Mouse (Mus musculus): ENCODE data around the gene Btn2a2. TPM values are rescaled to one million over a fixed set of nuclear protein-coding genes. Genes with fewer than 3 reads are reported as not detected.

Btn2a2 gene
- polyA plus RNA-seq, 1 experiment from 2014 or later: 0.40 TPM

- peak; percentile 72 for ATAC-seq (ENCODE audit: low read depth)
- H3K27me3 ChIP-seq (replicated peaks; ENCODE audit: control insufficient read depth, insufficient read depth, low read length): no peaks in the 10 kb centered on the region
- H3K9me3 ChIP-seq (ENCODE audit: control insufficient read depth, low read length): no peaks in the 10 kb centered on the region
- H3K4me3 ChIP-seq (ENCODE audit: low read depth, low read length): peak overlapping the region; percentile 59
- DNase-seq (ENCODE audit: low spot score): peak; percentile 79
- H3K9ac ChIP-seq (ENCODE audit: low read depth, low read length): peak overlapping the region; percentile 62
- peak overlapping the region; percentile 95 for H3K4me2 ChIP-seq (ENCODE audit: low read depth, low read length)
- WGBS: under 1% methylated on average over 19 of the region's 19 CpGs
- no peaks in the 10 kb centered on the region for H3K36me3 ChIP-seq (ENCODE audit: control insufficient read depth, insufficient read depth, low read length)
- H3K4me1 ChIP-seq (ENCODE audit: control insufficient read depth, insufficient read depth, low read length): no peaks in the 10 kb centered on the region
- H3K27ac ChIP-seq (replicated peaks; ENCODE audit: low read depth, low read length): peak overlapping the region; percentile 81
These were observed 28.4 kb upstream of the Btn2a2 start for GRCm38 (mm10) chr13:23516822-23517602.

DNA sequence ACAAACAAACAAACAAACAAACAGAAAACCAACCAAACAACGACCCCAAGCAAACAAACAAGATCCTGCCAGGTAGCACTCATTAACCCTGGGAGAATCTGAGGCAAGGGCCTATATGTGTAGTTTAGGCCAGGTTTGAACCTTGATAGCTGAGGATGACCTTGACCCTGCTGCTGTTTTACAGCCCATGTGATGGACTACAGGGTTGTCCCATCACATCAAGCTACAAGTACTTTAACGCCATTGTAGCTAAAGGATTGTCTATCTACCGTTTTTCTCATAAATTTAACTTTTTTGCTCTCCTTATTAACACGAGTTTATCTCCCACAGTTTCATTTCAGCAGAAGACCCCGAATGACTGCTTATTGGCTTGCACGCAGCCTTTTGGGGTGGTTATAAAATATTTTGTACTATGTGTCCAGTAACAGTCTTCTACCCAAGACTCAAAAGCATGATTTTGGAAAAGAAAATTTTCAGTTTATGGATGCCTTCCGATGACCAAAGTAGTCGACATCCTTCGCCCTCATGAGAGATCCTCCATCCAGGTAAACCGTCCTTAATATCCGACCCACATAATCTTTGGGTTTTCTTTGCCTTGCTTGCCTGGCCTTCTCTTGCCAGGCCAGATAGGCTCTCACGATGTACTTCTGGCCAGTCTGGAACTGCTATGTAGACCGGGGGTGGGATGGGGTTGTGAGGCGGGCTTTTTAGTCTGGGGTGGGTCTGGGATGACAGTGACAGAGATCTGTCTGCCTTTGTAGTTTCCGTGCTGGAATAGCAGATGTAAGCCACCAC lies 27.4 kb upstream of the Btn2a2 start:
- 50% methylated on average over 15 of the region's 15 CpGs for WGBS
- H3K4me2 ChIP-seq (ENCODE audit: low read depth, low read length): peak overlapping the region; percentile 59
- no peak for DNase-seq (ENCODE audit: low spot score)
- no peaks in the 10 kb centered on the region for H3K27me3 ChIP-seq (replicated peaks; ENCODE audit: control insufficient read depth, insufficient read depth, low read length)
- H3K9ac ChIP-seq (ENCODE audit: low read depth, low read length): peak overlapping the region; percentile 48; the same call in 1 of the 2 replicates
- no peak overlapping the region for H3K27ac ChIP-seq (replicated peaks; ENCODE audit: low read depth, low read length)
- ATAC-seq (ENCODE audit: low read depth): no peak
- H3K4me3 ChIP-seq (ENCODE audit: low read depth, low read length): peak overlapping the region; percentile 59
- no peaks in the 10 kb centered on the region for H3K4me1 ChIP-seq (ENCODE audit: control insufficient read depth, insufficient read depth, low read length)
- no peaks in the 10 kb centered on the region for H3K36me3 ChIP-seq (ENCODE audit: control insufficient read depth, insufficient read depth, low read length)
- no peaks in the 10 kb centered on the region for H3K9me3 ChIP-seq (ENCODE audit: control insufficient read depth, low read length)

DNA sequence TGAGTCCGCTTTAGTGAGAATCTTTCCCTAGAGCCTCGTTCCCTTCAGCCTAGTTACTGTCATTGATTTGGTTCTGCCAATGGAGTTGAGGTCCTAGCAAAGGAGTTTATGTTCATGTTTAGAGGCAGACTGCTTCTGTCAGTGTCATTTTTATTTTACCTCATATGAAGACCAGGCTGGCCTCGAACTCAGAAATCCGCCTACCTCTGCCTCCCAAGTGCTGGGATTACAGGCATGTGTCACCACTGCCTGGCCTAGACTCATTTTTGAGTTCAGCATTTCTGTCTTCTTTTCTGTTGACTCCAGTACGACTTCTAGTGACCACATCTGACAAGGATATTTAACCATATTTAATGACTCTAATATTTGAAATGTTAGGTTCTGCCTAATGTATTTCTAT lies 26.6 kb upstream of the Btn2a2 start:
- DNase-seq (ENCODE audit: low spot score): no peak
- Histone ChIP-seq H3K27me3 (replicated peaks; ENCODE audit: control insufficient read depth, insufficient read depth, low read length) (no peaks in the 10 kb centered on the region), H3K4me2 (ENCODE audit: low read depth, low read length) (no peak overlapping the region), H3K4me3 (ENCODE audit: low read depth, low read length) (no peak overlapping the region), H3K9ac (ENCODE audit: low read depth, low read length) (no peak overlapping the region), H3K36me3 (ENCODE audit: control insufficient read depth, insufficient read depth, low read length) (no peaks in the 10 kb centered on the region), H3K9me3 (ENCODE audit: control insufficient read depth, low read length) (no peaks in the 10 kb centered on the region), H3K27ac (replicated peaks; ENCODE audit: low read depth, low read length) (no peak overlapping the region), H3K4me1 (ENCODE audit: control insufficient read depth, insufficient read depth, low read length) (no peaks in the 10 kb centered on the region)
- 70% methylated on average over 5 of the region's 5 CpGs for WGBS
- ATAC-seq (ENCODE audit: low read depth): no peak

DNA sequence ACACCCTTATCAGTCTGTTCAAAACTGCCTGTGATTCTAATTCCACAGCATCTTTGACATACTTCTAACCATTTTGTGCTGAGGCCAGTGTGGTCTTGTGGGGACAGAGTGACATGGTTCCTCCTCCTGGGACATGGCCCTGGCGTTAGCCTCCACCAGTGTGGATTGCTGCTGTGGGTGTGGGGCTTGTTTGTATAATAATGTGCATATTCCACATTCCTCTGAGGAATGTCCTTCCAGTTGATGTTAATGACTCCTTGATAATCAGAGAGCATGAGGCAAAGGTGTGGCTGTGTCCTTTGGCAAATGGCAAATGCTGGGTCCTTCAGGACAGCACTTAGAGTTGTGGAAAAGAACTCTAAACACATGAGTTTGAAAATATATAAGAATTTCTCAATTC lies 24.9 kb upstream of the Btn2a2 start:
- H3K27ac ChIP-seq (replicated peaks; ENCODE audit: low read depth, low read length): no peak overlapping the region
- no peaks in the 10 kb centered on the region for H3K27me3 ChIP-seq (replicated peaks; ENCODE audit: control insufficient read depth, insufficient read depth, low read length)
- ATAC-seq (ENCODE audit: low read depth) (no peak), DNase-seq (ENCODE audit: low spot score) (no peak)
- no peaks in the 10 kb centered on the region for H3K36me3 ChIP-seq (ENCODE audit: control insufficient read depth, insufficient read depth, low read length)
- 83% methylated on average over 1 of the region's 1 CpGs for WGBS
- H3K9ac ChIP-seq (ENCODE audit: low read depth, low read length): no peak overlapping the region
- H3K4me1 ChIP-seq (ENCODE audit: control insufficient read depth, insufficient read depth, low read length): no peaks in the 10 kb centered on the region
- H3K9me3 ChIP-seq (ENCODE audit: control insufficient read depth, low read length): no peaks in the 10 kb centered on the region
- H3K4me3 ChIP-seq (ENCODE audit: low read depth, low read length): no peak overlapping the region
- H3K4me2 ChIP-seq (ENCODE audit: low read depth, low read length): no peak overlapping the region

DNA sequence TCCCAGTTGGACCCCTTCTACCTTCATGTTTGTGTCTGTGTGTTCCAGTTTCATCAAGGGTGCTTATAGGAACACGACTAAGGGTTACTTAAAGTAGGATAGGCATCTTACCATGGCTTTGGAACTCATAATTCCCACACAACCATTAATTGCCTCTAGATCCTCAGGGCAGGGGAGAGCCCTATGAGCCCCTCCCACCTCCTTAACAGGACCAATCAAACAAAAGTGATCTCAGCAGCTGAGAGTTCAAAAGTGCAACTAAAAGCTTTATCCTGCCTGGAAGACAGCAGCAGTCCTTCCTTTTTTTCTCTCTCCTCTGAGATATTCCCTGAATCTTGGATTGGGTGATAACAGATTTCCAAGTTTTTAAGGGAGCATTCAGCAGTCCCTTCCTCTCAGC lies 21.5 kb upstream of the Btn2a2 start:
- no peak overlapping the region for H3K27ac ChIP-seq (replicated peaks; ENCODE audit: low read depth, low read length)
- H3K36me3 ChIP-seq (ENCODE audit: control insufficient read depth, insufficient read depth, low read length): no peaks in the 10 kb centered on the region
- no peak overlapping the region for H3K4me3 ChIP-seq (ENCODE audit: low read depth, low read length)
- no peak overlapping the region for H3K4me2 ChIP-seq (ENCODE audit: low read depth, low read length)
- DNase-seq (ENCODE audit: low spot score) (no peak), ATAC-seq (ENCODE audit: low read depth) (no peak)
- H3K9me3 ChIP-seq (ENCODE audit: control insufficient read depth, low read length): no peaks in the 10 kb centered on the region
- no peaks in the 10 kb centered on the region for H3K27me3 ChIP-seq (replicated peaks; ENCODE audit: control insufficient read depth, insufficient read depth, low read length)
- H3K4me1 ChIP-seq (ENCODE audit: control insufficient read depth, insufficient read depth, low read length): peaks cover 13% of the 10 kb centered on the region
- H3K9ac ChIP-seq (ENCODE audit: low read depth, low read length): no peak overlapping the region
- 26% methylated on average over 1 of the region's 1 CpGs for WGBS

GRCm38 (mm10) chr13:23506819-23507515 lies 18.3 kb upstream of the Btn2a2 start:
- ATAC-seq (ENCODE audit: low read depth) (no peak), DNase-seq (ENCODE audit: low spot score) (no peak)
- WGBS: 22% methylated on average over 14 of the region's 14 CpGs
- H3K36me3 ChIP-seq (ENCODE audit: control insufficient read depth, insufficient read depth, low read length): no peaks in the 10 kb centered on the region
- no peak overlapping the region for H3K27ac ChIP-seq (replicated peaks; ENCODE audit: low read depth, low read length)
- no peaks in the 10 kb centered on the region for H3K9me3 ChIP-seq (ENCODE audit: control insufficient read depth, low read length)
- no peak overlapping the region for H3K4me3 ChIP-seq (ENCODE audit: low read depth, low read length)
- H3K4me1 ChIP-seq (ENCODE audit: control insufficient read depth, insufficient read depth, low read length): peaks cover 15% of the 10 kb centered on the region
- no peak overlapping the region for H3K9ac ChIP-seq (ENCODE audit: low read depth, low read length)
- no peaks in the 10 kb centered on the region for H3K27me3 ChIP-seq (replicated peaks; ENCODE audit: control insufficient read depth, insufficient read depth, low read length)
- H3K4me2 ChIP-seq (ENCODE audit: low read depth, low read length): peak overlapping the region; percentile 53; the same call in 1 of the 2 replicates

DNA sequence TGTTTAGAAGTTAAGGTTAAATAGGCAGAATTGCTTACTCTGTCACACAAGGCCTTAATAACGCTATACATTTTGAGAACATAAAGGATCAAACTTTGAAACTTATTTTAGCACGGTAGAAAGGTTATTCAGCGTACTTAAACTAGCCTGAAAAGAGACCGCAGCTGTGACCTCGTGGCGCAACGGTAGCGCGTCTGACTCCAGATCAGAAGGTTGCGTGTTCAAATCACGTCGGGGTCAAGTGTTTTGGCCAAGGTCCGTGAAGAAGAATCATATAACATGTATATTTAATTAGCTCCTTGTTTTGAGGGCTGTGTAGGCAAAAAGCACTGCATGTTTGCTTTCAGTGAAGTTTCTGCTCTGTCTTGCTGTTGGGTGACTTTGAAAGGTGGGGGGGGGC lies 17.7 kb upstream of the Btn2a2 start:
- H3K9ac ChIP-seq (ENCODE audit: low read depth, low read length): no peak overlapping the region
- H3K27me3 ChIP-seq (replicated peaks; ENCODE audit: control insufficient read depth, insufficient read depth, low read length): no peaks in the 10 kb centered on the region
- DNase-seq (ENCODE audit: low spot score): peak; percentile 48
- H3K27ac ChIP-seq (replicated peaks; ENCODE audit: low read depth, low read length): 0 out of 2 replicates have a peak overlapping the region, but pooled peaks have one; percentile 72
- 4% methylated on average over 13 of the region's 13 CpGs for WGBS
- no peaks in the 10 kb centered on the region for H3K36me3 ChIP-seq (ENCODE audit: control insufficient read depth, insufficient read depth, low read length)
- H3K4me2 ChIP-seq (ENCODE audit: low read depth, low read length): peak overlapping the region; percentile 53
- H3K4me1 ChIP-seq (ENCODE audit: control insufficient read depth, insufficient read depth, low read length): peaks cover 15% of the 10 kb centered on the region
- H3K9me3 ChIP-seq (ENCODE audit: control insufficient read depth, low read length): no peaks in the 10 kb centered on the region
- ATAC-seq (ENCODE audit: low read depth): 0 out of 2 replicates have a peak, but pooled peaks have one; percentile 27
- peak overlapping the region; percentile 28 for H3K4me3 ChIP-seq (ENCODE audit: low read depth, low read length)

GRCm38 (mm10) chr13:23505662-23506345 lies 17.1 kb upstream of the Btn2a2 start:
- Histone ChIP-seq H3K9ac (ENCODE audit: low read depth, low read length) (peak overlapping the region; percentile 31; the same call in 1 of the 2 replicates), H3K4me3 (ENCODE audit: low read depth, low read length) (peak overlapping the region; percentile 28), H3K9me3 (ENCODE audit: control insufficient read depth, low read length) (no peaks in the 10 kb centered on the region), H3K4me1 (ENCODE audit: control insufficient read depth, insufficient read depth, low read length) (peaks cover 15% of the 10 kb centered on the region), H3K4me2 (ENCODE audit: low read depth, low read length) (peak overlapping the region; percentile 53), H3K27ac (replicated peaks; ENCODE audit: low read depth, low read length) (peak overlapping the region; percentile 72), H3K27me3 (replicated peaks; ENCODE audit: control insufficient read depth, insufficient read depth, low read length) (no peaks in the 10 kb centered on the region), H3K36me3 (ENCODE audit: control insufficient read depth, insufficient read depth, low read length) (no peaks in the 10 kb centered on the region)
- ATAC-seq (ENCODE audit: low read depth) (0 out of 2 replicates have a peak, but pooled peaks have one; percentile 26), DNase-seq (ENCODE audit: low spot score) (no peak)
- whole genome bisulfite sequencing: 6% methylated on average over 14 of the region's 14 CpGs

All from embryonic facial prominence, embryonic 14.5 days (tissue).